ENCODE assay signal across 13 mouse cellular contexts in the genomic region with DNA sequence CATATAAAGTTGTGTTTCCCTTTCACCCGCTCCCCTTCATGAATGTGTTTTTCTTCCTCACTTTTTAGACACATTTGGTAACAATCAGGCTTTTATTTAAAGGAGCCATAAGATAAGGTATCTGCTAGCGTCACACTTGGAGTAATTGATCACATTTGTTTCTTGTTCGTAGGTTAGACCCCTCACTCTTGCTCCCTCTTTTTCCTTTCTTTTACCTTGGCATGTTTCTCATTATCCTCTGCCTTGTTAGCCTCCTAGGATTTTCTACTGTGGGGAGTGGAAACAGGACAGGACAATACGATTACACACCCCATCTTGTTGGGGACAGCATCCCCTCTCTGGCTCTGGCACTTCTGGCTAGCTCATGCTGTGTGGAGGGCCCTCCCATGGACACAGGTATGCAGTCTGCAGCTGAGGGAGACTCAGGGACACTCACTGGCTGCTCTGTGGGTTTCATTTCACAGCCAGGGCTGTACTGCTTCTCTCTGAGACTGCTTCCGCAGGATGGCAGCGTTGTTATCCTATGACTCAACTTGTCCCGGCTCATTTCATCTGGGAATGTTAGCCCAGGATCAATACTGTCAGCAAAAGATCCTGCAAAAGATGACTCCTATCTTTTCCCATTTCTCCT.
DNase-seq lines count a peak whose midpoint lies in the region; ATAC-seq lines count a peak whose summit lies in the region.
"Had no signal": no experiment of that assay in that cellular context is flagged by ENCODE, and none has a peak within 500 bp of the region (broad histone marks: within the 10 kb centered on the region; RNA-seq: fewer than 3 reads in every experiment).

No protein-coding gene starts in this region.

- H3K9me3 ChIP-seq in kidney, embryonic 14.5 days (ENCODE audit: control insufficient read depth, low read length), result no peaks in the 10 kb centered on the region
- no peaks in the 10 kb centered on the region for H3K9me3 ChIP-seq in limb, embryonic 12.5 days
- H3K9me3 ChIP-seq: limb, embryonic 15.5 days; midbrain, embryonic 13.5 days had no signal

- no peaks in the 10 kb centered on the region for H3K36me3 ChIP-seq in kidney, embryonic 14.5 days (ENCODE audit: control insufficient read depth, insufficient read depth, low read length)
- no peaks in the 10 kb centered on the region; the same call in 1 of the 2 replicates for H3K36me3 ChIP-seq in limb, embryonic 12.5 days
- H3K36me3 ChIP-seq: limb, embryonic 15.5 days; midbrain, embryonic 13.5 days had no signal

- 12% methylated on average over 7 of the region's 7 CpGs for WGBS in kidney, embryonic 14.5 days
- 11% methylated on average over 7 of the region's 7 CpGs for WGBS in limb, embryonic 12.5 days

- no peak overlapping the region for H3K4me2 ChIP-seq in kidney, embryonic 14.5 days (replicated peaks; ENCODE audit: low read depth, low read length)
- peak overlapping the region; percentile 32 for H3K4me2 ChIP-seq in limb, embryonic 12.5 days
- H3K4me2 ChIP-seq: limb, embryonic 15.5 days; midbrain, embryonic 13.5 days had no signal

- H3K9ac ChIP-seq in kidney, embryonic 14.5 days (ENCODE audit: low read depth, low read length), result no peak overlapping the region
- no peak overlapping the region for H3K9ac ChIP-seq in limb, embryonic 12.5 days (replicated peaks)
- H3K9ac ChIP-seq: limb, embryonic 15.5 days; midbrain, embryonic 13.5 days had no signal

- no peak for DNase-seq in kidney, postnatal 10 days
- peak; percentile 43 for DNase-seq in NIH3T3 (ENCODE audit: low read depth)
- peak; percentile 43 for DNase-seq in embryo, embryonic 9.5 days (ENCODE audit: extremely low spot score)
- no peak for DNase-seq in cerebellum, adult 8-10 months
- DNase-seq: adrenal gland, postnatal 36 days; heart, postnatal 14 days; kidney, adult 8-10 months; lung, postnatal 14 days had no signal

- peak; percentile 49; the same call in 1 of the 2 replicates for ATAC-seq in kidney, embryonic 14.5 days (ENCODE audit: low FRiP score, low TSS enrichment)
- ATAC-seq in limb, embryonic 12.5 days (ENCODE audit: insufficient number of reproducible peaks, insufficient read depth, low FRiP score, low TSS enrichment, low read depth), result 0 out of 2 replicates have a peak, but pooled peaks have one; percentile 39
- no peak for ATAC-seq in inflammation-experienced regulatory T-cells, adult 6 months
- ATAC-seq: midbrain, embryonic 13.5 days had no signal

- 0 out of 2 replicates have a peak, but pooled peaks cover 4% of the 10 kb centered on the region for H3K27me3 ChIP-seq in kidney, embryonic 14.5 days (ENCODE audit: control insufficient read depth, insufficient read depth, low read length)
- no peaks in the 10 kb centered on the region for H3K27me3 ChIP-seq in limb, embryonic 12.5 days
- H3K27me3 ChIP-seq: limb, embryonic 15.5 days had no signal

- peaks cover 8% of the 10 kb centered on the region; the same call in 1 of the 2 replicates for H3K4me1 ChIP-seq in kidney, embryonic 14.5 days (ENCODE audit: control insufficient read depth, insufficient read depth, low read length)
- H3K4me1 ChIP-seq in limb, embryonic 12.5 days (replicated peaks), result peaks cover 55% of the 10 kb centered on the region

- no peak overlapping the region for H3K27ac ChIP-seq in kidney, embryonic 14.5 days (ENCODE audit: low read depth, low read length)
- H3K27ac ChIP-seq in limb, embryonic 12.5 days, result peak overlapping the region; percentile 93
- H3K27ac ChIP-seq: limb, embryonic 15.5 days; midbrain, embryonic 13.5 days had no signal

- no peak overlapping the region for H3K4me3 ChIP-seq in kidney, embryonic 14.5 days (ENCODE audit: low read length)
- H3K4me3 ChIP-seq in limb, embryonic 12.5 days (replicated peaks), result no peak overlapping the region
- H3K4me3 ChIP-seq: limb, embryonic 15.5 days; midbrain, embryonic 13.5 days had no signal

Comparison
In these comparisons a context has a peak if more than half of its experiments do, and no peak if none do; other contexts are left out.
1. DNase-seq: peak in NIH3T3 (single experiment) and embryo, embryonic 9.5 days (single experiment); none in kidney, postnatal 10 days (single experiment) and cerebellum, adult 8-10 months (single experiment).